Mouse (Mus musculus) stomach, embryonic 16.5 days (tissue): ENCODE results near the gene Slc37a1. TPM values are rescaled to one million over a fixed set of nuclear protein-coding genes. Genes with fewer than 3 reads are reported as not detected.
A peak's percentile ranks its signal among the peaks of the same experiment; 100 is the strongest.

Experiments
- ATAC-seq: fragments of 200-750 bp; cut with Nextera tagmentation; 2 replicates; pipeline ENCODE4 v1.8.0; 2017; ENCODE audit warnings: moderate number of reproducible peaks, moderate TSS enrichment; ENCODE audit not compliant: insufficient read depth, low FRiP score
- H3K27ac ChIP-seq: fragments of 300-500 bp; sonication (generic); 2 replicates; pipeline ENCODE4 v1.5.1; 2014; ENCODE audit warnings: low read length
- H3K27me3 ChIP-seq: fragments of 300-500 bp; sonication (generic); 2 replicates; pipeline ENCODE4 v1.6.1; 2014; ENCODE audit warnings: low read length, control low read depth, mixed read lengths; ENCODE audit not compliant: control insufficient read depth, insufficient read depth
- H3K36me3 ChIP-seq: fragments of 300-500 bp; sonication (generic); 2 replicates; pipeline ENCODE4 v1.6.1; 2014; ENCODE audit warnings: low read length; ENCODE audit not compliant: control insufficient read depth, insufficient read depth
- H3K4me1 ChIP-seq: fragments of 300-500 bp; sonication (generic); 2 replicates; pipeline ENCODE4 v1.6.1; 2014; ENCODE audit warnings: low read length, control low read depth, mixed read lengths; ENCODE audit not compliant: control insufficient read depth, insufficient read depth
- H3K4me2 ChIP-seq: fragments of 300-500 bp; sonication (generic); 2 replicates; pipeline ENCODE4 v1.6.1; 2014; ENCODE audit warnings: low read depth, low read length, mixed read lengths
- H3K4me3 ChIP-seq: fragments of 300-500 bp; sonication (generic); replicated peaks from 2 replicates; pipeline ENCODE4 v1.5.1; 2014; ENCODE audit warnings: mild to moderate bottlenecking, low read length
- H3K9ac ChIP-seq: fragments of 300-500 bp; sonication (generic); 2 replicates; pipeline ENCODE4 v1.6.1; 2014; ENCODE audit warnings: low read length
- H3K9me3 ChIP-seq: fragments of 300-500 bp; sonication (generic); replicated peaks from 2 replicates; pipeline ENCODE4 v1.6.1; 2016; ENCODE audit warnings: low read length, control low read depth; ENCODE audit not compliant: control insufficient read depth
- WGBS: fragments of 180-500 bp; shearing (Covaris S2); extraction: QIAGEN DNeasy Blood & Tissue Kit; methylation state at CpG from one replicate; pipeline ENCODE4 v1.1.7; 2014; 5-methylcytosine and 5-hydroxymethylcytosine counted together
- polyA plus RNA-seq: library from polyadenylated mRNA; unstranded; fragments of >200 nt; fragmentation: Nextera tagmentation; extraction: Ambion mirVana; gene quantifications from 2 replicates; pipeline ENCODE4 v1.2.1, GENCODE M21; 2015

The Slc37a1 gene
- polyA plus RNA-seq, 1 experiment from 2014 or later: 16.1 TPM

- Histone ChIP-seq H3K4me2 (peak overlapping the region; percentile 100; the same call in 1 of the 2 replicates), H3K27ac (no peak overlapping the region), H3K36me3 (no peaks in the 10 kb centered on the region), H3K9me3 (no peaks in the 10 kb centered on the region), H3K4me1 (peaks cover 13% of the 10 kb centered on the region; the same call in 1 of the 2 replicates), H3K27me3 (no peaks in the 10 kb centered on the region), H3K4me3 (no peak overlapping the region), H3K9ac (peak overlapping the region; percentile 78; the same call in 1 of the 2 replicates)
- no peak for ATAC-seq
- WGBS: 82% methylated on average over 15 of the region's 15 CpGs
Measured at GRCm38 (mm10) chr17:31294363-31295214, 8.0 kb downstream of the Slc37a1 start.

- Histone ChIP-seq H3K4me3 (peak overlapping the region; percentile 69), H3K9me3 (no peaks in the 10 kb centered on the region), H3K27me3 (no peaks in the 10 kb centered on the region), H3K36me3 (no peaks in the 10 kb centered on the region), H3K4me1 (peaks cover 13% of the 10 kb centered on the region; the same call in 1 of the 2 replicates), H3K27ac (peak overlapping the region; percentile 76), H3K9ac (peak overlapping the region; percentile 78), H3K4me2 (peak overlapping the region; percentile 100)
- ATAC-seq: peak; percentile 31; the same call in 1 of the 2 replicates
- 31% methylated on average over 25 of the region's 25 CpGs for WGBS
Measured at GRCm38 (mm10) chr17:31295215-31295891, 8.8 kb downstream of the Slc37a1 start.

GRCm38 (mm10) chr17:31295892-31296781 lies 9.5 kb downstream of the Slc37a1 start:
- no peaks in the 10 kb centered on the region for H3K9me3 ChIP-seq
- H3K9ac ChIP-seq: peak overlapping the region; percentile 78
- H3K36me3 ChIP-seq: no peaks in the 10 kb centered on the region
- under 1% methylated on average over 66 of the region's 68 CpGs for WGBS
- H3K27ac ChIP-seq: peak overlapping the region; percentile 76
- peak overlapping the region; percentile 100 for H3K4me2 ChIP-seq
- H3K4me3 ChIP-seq: peak overlapping the region; percentile 69
- H3K4me1 ChIP-seq: peaks cover 13% of the 10 kb centered on the region; the same call in 1 of the 2 replicates
- no peaks in the 10 kb centered on the region for H3K27me3 ChIP-seq
- peak; percentile 83 for ATAC-seq

GRCm38 (mm10) chr17:31297521-31297939 lies 10.9 kb downstream of the Slc37a1 start:
- Histone ChIP-seq H3K27ac (peak overlapping the region; percentile 76), H3K36me3 (no peaks in the 10 kb centered on the region), H3K4me3 (peak overlapping the region; percentile 69), H3K4me1 (peaks cover 13% of the 10 kb centered on the region; the same call in 1 of the 2 replicates), H3K9ac (peak overlapping the region; percentile 78), H3K4me2 (peak overlapping the region; percentile 100), H3K27me3 (no peaks in the 10 kb centered on the region), H3K9me3 (no peaks in the 10 kb centered on the region)
- 2% methylated on average over 7 of the region's 7 CpGs for WGBS
- ATAC-seq: peak; percentile 61; the same call in 1 of the 2 replicates

- no peak overlapping the region for H3K4me2 ChIP-seq
- no peaks in the 10 kb centered on the region for H3K9me3 ChIP-seq
- H3K27me3 ChIP-seq: no peaks in the 10 kb centered on the region
- no peak overlapping the region for H3K4me3 ChIP-seq
- 74% methylated on average over 6 of the region's 6 CpGs for WGBS
- no peak overlapping the region; the same call in 1 of the 2 replicates for H3K27ac ChIP-seq
- H3K9ac ChIP-seq: no peak overlapping the region
- ATAC-seq: no peak
- peaks cover 13% of the 10 kb centered on the region; the same call in 1 of the 2 replicates for H3K4me1 ChIP-seq
- H3K36me3 ChIP-seq: no peaks in the 10 kb centered on the region
Measured at GRCm38 (mm10) chr17:31298419-31299209, 12.0 kb downstream of the Slc37a1 start.

- Histone ChIP-seq H3K27ac (no peak overlapping the region), H3K4me1 (peaks cover 13% of the 10 kb centered on the region; the same call in 1 of the 2 replicates), H3K4me2 (no peak overlapping the region), H3K36me3 (no peaks in the 10 kb centered on the region), H3K4me3 (no peak overlapping the region), H3K9ac (no peak overlapping the region), H3K27me3 (no peaks in the 10 kb centered on the region), H3K9me3 (no peaks in the 10 kb centered on the region)
- WGBS: 81% methylated on average over 4 of the region's 4 CpGs
- ATAC-seq: no peak
Measured at GRCm38 (mm10) chr17:31299981-31300380, 13.4 kb downstream of the Slc37a1 start.

GRCm38 (mm10) chr17:31300736-31301135 lies 14.1 kb downstream of the Slc37a1 start:
- Histone ChIP-seq H3K4me1 (peaks cover 13% of the 10 kb centered on the region; the same call in 1 of the 2 replicates), H3K27me3 (no peaks in the 10 kb centered on the region), H3K36me3 (no peaks in the 10 kb centered on the region), H3K4me2 (no peak overlapping the region), H3K4me3 (no peak overlapping the region), H3K27ac (no peak overlapping the region; the same call in 1 of the 2 replicates), H3K9ac (no peak overlapping the region), H3K9me3 (no peaks in the 10 kb centered on the region)
- 55% methylated on average over 3 of the region's 3 CpGs for WGBS
- ATAC-seq: no peak

- no peak overlapping the region for H3K4me3 ChIP-seq
- H3K4me1 ChIP-seq: no peaks in the 10 kb centered on the region
- no peak overlapping the region; the same call in 1 of the 2 replicates for H3K27ac ChIP-seq
- 92% methylated on average over 4 of the region's 4 CpGs for WGBS
- H3K27me3 ChIP-seq: no peaks in the 10 kb centered on the region
- no peaks in the 10 kb centered on the region for H3K36me3 ChIP-seq
- no peak overlapping the region for H3K4me2 ChIP-seq
- no peak for ATAC-seq
- no peaks in the 10 kb centered on the region for H3K9me3 ChIP-seq
- H3K9ac ChIP-seq: no peak overlapping the region
Measured at GRCm38 (mm10) chr17:31303401-31303800, 16.8 kb downstream of the Slc37a1 start.
